Mouse (Mus musculus) adrenal gland, postnatal 4 days (tissue): Measurements from ENCODE around the gene Cldn34c2. TPM values are rescaled to one million over a fixed set of nuclear protein-coding genes. Genes with fewer than 3 reads are reported as not detected.
"Not testable (repeated sequence)": the region's sequence is repeated elsewhere in the genome, so short reads cannot be mapped to it uniquely, and the experiment has no call there.

Experiments
- DNase-seq, 2 experiments: peaks; one replicate each; pipeline ENCODE4 v3.0.0; 2021 to 2022; ENCODE audit warnings: low spot score in 2 of 2, mixed read lengths in 2 of 2
- long read RNA-seq, 2 experiments: library from polyadenylated mRNA; stranded (forward); transcript quantifications; one replicate each; pipeline ENCODE4 v2.0.0; 2021
- total RNA-seq, 2 experiments: library from RNA; stranded (reverse); gene quantifications; 2 replicates each; pipeline ENCODE4 v1.2.3; 2021

Gene Cldn34c2
- 1 to 10 TPM in 1 of 2 experiments, not detected in 1; 6.6 TPM for total RNA-seq
- long read RNA-seq, experiment 1, partial matches to known transcripts, result 0 of 1 reads
- long read RNA-seq, experiment 1, other reads (novel, unspliced or antisense), result 1 of 1 reads
- long read RNA-seq, experiment 2, result 0 reads

DNA sequence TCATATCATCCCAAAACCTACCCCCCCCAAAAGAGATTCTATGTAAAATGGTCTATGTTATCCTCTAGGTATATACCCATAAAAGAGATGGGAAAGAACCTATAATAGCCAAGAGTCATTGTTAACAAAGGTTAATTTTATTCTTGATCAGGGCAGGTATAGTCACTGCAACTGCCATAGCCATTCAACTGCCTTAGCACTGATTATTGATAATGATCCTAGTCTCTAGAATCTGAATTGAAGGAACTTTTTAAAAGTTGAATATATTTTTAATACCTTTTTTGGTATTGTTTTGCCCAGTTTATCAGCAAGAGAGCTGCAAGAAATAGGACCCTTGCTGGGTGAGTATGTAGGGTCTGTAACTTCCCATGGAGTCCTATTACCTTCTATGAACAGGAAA is at the start of gene Cldn34c2:
TSS of gene Cldn34c2 (plus strand) at position 301 of the 400 bp plus-strand sequence.
- not testable (repeated sequence) for DNase-seq

DNA sequence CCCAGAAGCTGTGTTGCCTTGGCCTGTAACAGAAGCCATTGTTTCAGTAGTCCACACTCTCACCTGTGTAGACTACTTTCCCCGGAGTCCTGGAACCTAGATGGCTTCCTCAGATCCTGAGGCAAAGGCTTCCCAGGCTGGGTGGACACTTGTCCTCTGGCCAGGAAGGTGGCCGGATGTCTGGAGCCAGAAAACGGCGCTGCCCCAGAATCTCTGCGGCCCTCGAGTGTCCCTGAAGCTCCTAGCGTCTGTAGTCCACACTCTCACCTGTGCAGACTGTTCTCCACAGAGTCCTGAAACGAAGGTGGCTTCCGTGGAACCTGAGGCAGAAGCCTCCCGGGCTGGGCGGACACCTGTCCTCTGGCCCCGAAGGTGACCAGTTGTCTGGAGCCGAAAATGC is 30.1 kb upstream of the Cldn34c2 start:
- DNase-seq, result not testable (repeated sequence)

DNA sequence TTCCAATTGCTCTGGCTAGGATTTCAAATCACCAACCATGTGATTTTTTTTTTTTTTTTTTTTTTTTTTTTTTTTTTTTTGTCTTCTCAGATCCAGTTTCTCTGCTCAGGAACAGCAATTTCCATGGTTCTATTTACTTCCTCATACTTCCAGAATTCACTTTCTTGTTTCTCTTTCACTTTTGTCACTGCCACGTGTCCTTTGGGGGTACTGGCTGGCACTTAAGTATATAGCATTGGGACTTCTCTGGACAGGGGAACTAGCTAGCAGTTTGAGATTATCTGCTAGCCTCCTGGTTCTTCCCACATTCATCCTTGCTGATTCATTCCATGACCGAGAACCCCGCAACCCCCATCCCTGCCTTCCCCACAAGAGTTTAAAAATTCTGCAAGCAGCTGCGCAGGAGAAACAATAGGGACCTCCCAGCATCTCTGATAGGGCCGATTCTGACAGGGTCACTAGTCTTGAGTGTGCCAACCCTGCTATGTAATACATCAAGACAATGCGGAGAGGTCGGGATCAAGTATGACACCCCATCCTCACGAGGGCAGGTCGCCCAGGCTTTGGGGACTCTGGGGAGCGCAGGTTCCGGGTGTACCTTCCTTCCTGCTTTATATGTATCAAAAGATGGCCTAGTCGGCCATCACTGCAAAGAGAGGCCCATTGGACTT is 30.8 kb downstream of the Cldn34c2 start:
- not testable (repeated sequence) for DNase-seq

Other genes with a start within 250 kb of the Cldn34c2 start
- not detected for gene Gm17467, start 123.1 kb downstream of the Cldn34c2 start, total RNA-seq
- gene Cldn34c3, start 212.0 kb downstream of the Cldn34c2 start, total RNA-seq, result not detected